In genomic region chr9:56507682-56508061, GRCm38 (mm10) we compare ENCODE assay signal across 8 mouse cellular contexts.
A peak's percentile ranks its signal among the peaks of the same experiment; 100 is the strongest.
DNase-seq lines count a peak whose midpoint lies in the region; ATAC-seq and TF ChIP-seq lines count a peak whose summit lies in the region.

No protein-coding gene starts in this region.

- H3K4me1 ChIP-seq in kidney, postnatal 0 days (replicated peaks; ENCODE audit: insufficient read depth, low read length): peaks cover 22% of the 10 kb centered on the region
- peaks cover 48% of the 10 kb centered on the region for H3K4me1 ChIP-seq in embryonic facial prominence, embryonic 15.5 days
- peaks cover 34% of the 10 kb centered on the region for H3K4me1 ChIP-seq in limb, embryonic 14.5 days (ENCODE audit: control insufficient read depth, insufficient read depth, low read length)
- H3K4me1 ChIP-seq in neural tube, embryonic 14.5 days (ENCODE audit: control insufficient read depth, insufficient read depth, low read length): peaks cover 25% of the 10 kb centered on the region

- WGBS in kidney, postnatal 0 days: 45% methylated on average over 4 of the region's 4 CpGs
- 48% methylated on average over 4 of the region's 4 CpGs for whole genome bisulfite sequencing in embryonic facial prominence, embryonic 15.5 days
- 43% methylated on average over 4 of the region's 4 CpGs for WGBS in limb, embryonic 14.5 days
- WGBS in neural tube, embryonic 14.5 days: 54% methylated on average over 4 of the region's 4 CpGs

- no peak for TF ChIP-seq POLR2A in limb, embryonic 14.5 days (IDR thresholded peaks at IDR 0.05; ENCODE audit: borderline replicate concordance, extremely low read depth, insufficient read depth, insufficient read length)

- H3K36me3 ChIP-seq in kidney, postnatal 0 days (ENCODE audit: insufficient read depth, low read length): no peaks in the 10 kb centered on the region
- no peaks in the 10 kb centered on the region for H3K36me3 ChIP-seq in embryonic facial prominence, embryonic 15.5 days
- H3K36me3 ChIP-seq in limb, embryonic 14.5 days (ENCODE audit: control insufficient read depth, insufficient read depth, low read length): no peaks in the 10 kb centered on the region
- H3K36me3 ChIP-seq in neural tube, embryonic 14.5 days (ENCODE audit: control insufficient read depth, insufficient read depth, low read length): no peaks in the 10 kb centered on the region

- H3K27me3 ChIP-seq in kidney, postnatal 0 days (ENCODE audit: insufficient read depth, low read length): no peaks in the 10 kb centered on the region
- H3K27me3 ChIP-seq in embryonic facial prominence, embryonic 15.5 days: no peaks in the 10 kb centered on the region
- no peaks in the 10 kb centered on the region for H3K27me3 ChIP-seq in limb, embryonic 14.5 days (ENCODE audit: control insufficient read depth, insufficient read depth, low read length)
- no peaks in the 10 kb centered on the region for H3K27me3 ChIP-seq in neural tube, embryonic 14.5 days (ENCODE audit: control insufficient read depth, insufficient read depth, low read length)

- ATAC-seq in kidney, postnatal 0 days (replicated peaks; ENCODE audit: low FRiP score, low read depth): no peak
- ATAC-seq in embryonic facial prominence, embryonic 15.5 days (ENCODE audit: insufficient number of reproducible peaks, low FRiP score, low TSS enrichment, low read depth): no peak
- no peak for ATAC-seq in limb, embryonic 14.5 days (ENCODE audit: low FRiP score, low read depth)
- no peak for ATAC-seq in neural tube, embryonic 14.5 days (ENCODE audit: low read depth)

- DNase-seq in kidney, postnatal 0 days (ENCODE audit: low spot score): no peak
- DNase-seq in kidney, postnatal 25 days: no peak
- DNase-seq in limb, embryonic 14.5 days (ENCODE audit: low spot score): no peak
- DNase-seq in urinary bladder, postnatal 14 days (ENCODE audit: low spot score): no peak
- no peak for DNase-seq in spleen, postnatal 36 days (ENCODE audit: low spot score in 2 of 2)
- DNase-seq in spleen, postnatal 4 days (ENCODE audit: low spot score in 2 of 2): no peak

- H3K9me3 ChIP-seq in kidney, postnatal 0 days (replicated peaks; ENCODE audit: low read length): no peaks in the 10 kb centered on the region
- no peaks in the 10 kb centered on the region for H3K9me3 ChIP-seq in embryonic facial prominence, embryonic 15.5 days (replicated peaks)
- H3K9me3 ChIP-seq in limb, embryonic 14.5 days (ENCODE audit: control insufficient read depth, low read length): no peaks in the 10 kb centered on the region
- no peaks in the 10 kb centered on the region for H3K9me3 ChIP-seq in neural tube, embryonic 14.5 days (ENCODE audit: control insufficient read depth, low read length)

- no peak for TF ChIP-seq CTCF in kidney, postnatal 0 days (IDR thresholded peaks at IDR 0.05; ENCODE audit: low read depth)

- H3K4me3 ChIP-seq in kidney, postnatal 0 days (replicated peaks; ENCODE audit: low read depth, low read length): peak overlapping the region; percentile 40; the same call in 1 of the 2 replicates
- peak overlapping the region; percentile 47 for H3K4me3 ChIP-seq in embryonic facial prominence, embryonic 15.5 days (replicated peaks)
- peak overlapping the region; percentile 35 for H3K4me3 ChIP-seq in limb, embryonic 14.5 days (replicated peaks; ENCODE audit: low read length)
- H3K4me3 ChIP-seq in neural tube, embryonic 14.5 days (ENCODE audit: low read depth, low read length): peak overlapping the region; percentile 5; the same call in 1 of the 2 replicates

- H3K27ac ChIP-seq in kidney, postnatal 0 days: peak overlapping the region; percentile 95
- peak overlapping the region; percentile 99 for H3K27ac ChIP-seq in embryonic facial prominence, embryonic 15.5 days (replicated peaks)
- H3K27ac ChIP-seq in limb, embryonic 14.5 days (replicated peaks; ENCODE audit: low read depth, low read length): peak overlapping the region; percentile 97
- H3K27ac ChIP-seq in neural tube, embryonic 14.5 days (ENCODE audit: low read depth, low read length): peak overlapping the region; percentile 97

- peak overlapping the region; percentile 48; the same call in 1 of the 2 replicates for H3K9ac ChIP-seq in kidney, postnatal 0 days (ENCODE audit: low read depth, low read length)
- H3K9ac ChIP-seq in embryonic facial prominence, embryonic 15.5 days: no peak overlapping the region
- peak overlapping the region; percentile 55; the same call in 1 of the 2 replicates for H3K9ac ChIP-seq in limb, embryonic 14.5 days (ENCODE audit: low read depth, low read length, severe bottlenecking)
- H3K9ac ChIP-seq in neural tube, embryonic 14.5 days (replicated peaks; ENCODE audit: low read depth, low read length): no peak overlapping the region

- peak overlapping the region; percentile 76 for H3K4me2 ChIP-seq in kidney, postnatal 0 days (ENCODE audit: low read length)
- peak overlapping the region; percentile 81 for H3K4me2 ChIP-seq in embryonic facial prominence, embryonic 15.5 days (replicated peaks)
- H3K4me2 ChIP-seq in limb, embryonic 14.5 days (replicated peaks; ENCODE audit: low read depth, low read length, severe bottlenecking): peak overlapping the region; percentile 81
- peak overlapping the region; percentile 69 for H3K4me2 ChIP-seq in neural tube, embryonic 14.5 days (ENCODE audit: low read depth, low read length)

Comparison
In these comparisons a context has a peak if more than half of its experiments do, and no peak if none do; other contexts are left out.
1. H3K9ac ChIP-seq: peak in kidney, postnatal 0 days (single experiment) and limb, embryonic 14.5 days (single experiment); none in embryonic facial prominence, embryonic 15.5 days (single experiment) and neural tube, embryonic 14.5 days (single experiment).
2. Peak in every context shown above with its lines, with median percentiles within 50 percentile points of each other: H3K27ac ChIP-seq, H3K4me2 ChIP-seq and H3K4me3 ChIP-seq.